Mouse (Mus musculus) ES-E14 (cell line): ENCODE measurements around the gene Bud31. TPM values are rescaled to one million over a fixed set of nuclear protein-coding genes. Genes with fewer than 3 reads are reported as not detected.

Experiments used
- DNase-seq: peaks from one replicate; pipeline ENCODE4 v3.0.0-alpha.2; 2013; ENCODE audit warnings: low read depth, low spot score
- H3K27ac ChIP-seq: 2 replicates; pipeline ENCODE4 v1.5.1; 2012; ENCODE audit warnings: low read depth, mild to moderate bottlenecking, low read length, moderate library complexity, mixed read lengths; ENCODE audit not compliant: poor library complexity, insufficient read depth, severe bottlenecking
- H3K36me3 ChIP-seq: 2 replicates; pipeline ENCODE4 v1.6.1; 2012; ENCODE audit warnings: mild to moderate bottlenecking, low read length, moderate library complexity, mixed read lengths; ENCODE audit not compliant: control insufficient read depth, poor library complexity, insufficient read depth, severe bottlenecking
- H3K4me1 ChIP-seq, 2 experiments: fragments of 150-350 bp in 1 of 2; sonication (generic) in 1 of 2; 2 replicates each; pipeline ENCODE4 v1.6.1; 2012; ENCODE audit warnings: low read length in 2 of 2, mild to moderate bottlenecking in 1 of 2, mixed read lengths in 1 of 2; ENCODE audit not compliant: control insufficient read depth in 2 of 2, insufficient read depth in 2 of 2, poor library complexity in 1 of 2
- H3K4me3 ChIP-seq, 2 experiments: fragments of 150-350 bp in 1 of 2; sonication (generic) in 1 of 2; 2 replicates each; pipeline ENCODE4 v1.5.1; 2012; ENCODE audit warnings: low read length in 2 of 2, low read depth in 1 of 2, mild to moderate bottlenecking in 1 of 2, mixed read lengths in 1 of 2; ENCODE audit not compliant: insufficient read depth in 1 of 2, poor library complexity in 1 of 2, severe bottlenecking in 1 of 2
- H3K9ac ChIP-seq: 2 replicates; pipeline ENCODE4 v1.6.1; 2012; ENCODE audit warnings: low read depth, mild to moderate bottlenecking, low read length, mixed read lengths; ENCODE audit not compliant: poor library complexity, insufficient read depth, severe bottlenecking
- H3K9me3 ChIP-seq: fragments of 150-350 bp; sonication (generic); 2 replicates; pipeline ENCODE4 v1.6.1; 2012; ENCODE audit warnings: low read depth, mild to moderate bottlenecking, low read length; ENCODE audit not compliant: control insufficient read depth, insufficient read depth
- CHD2 ChIP-seq: IDR thresholded peaks from 2 replicates; pipeline ENCODE4 v1.6.1; 2014; ENCODE audit warnings: mild to moderate bottlenecking, low read depth, low read length, inconsistent platforms
- HCFC1 ChIP-seq: IDR thresholded peaks from 2 replicates; pipeline ENCODE4 v1.6.1; 2012; ENCODE audit warnings: low read length, inconsistent platforms, borderline replicate concordance; ENCODE audit not compliant: insufficient read depth
- MAFK ChIP-seq: IDR thresholded peaks from 2 replicates; pipeline ENCODE4 v1.6.1; 2014; ENCODE audit warnings: mild to moderate bottlenecking, low read depth, low read length, inconsistent platforms; ENCODE audit not compliant: insufficient read depth
- ZC3H11A ChIP-seq: IDR thresholded peaks from 2 replicates; pipeline ENCODE4 v1.6.1; 2012; ENCODE audit warnings: low read depth, mild to moderate bottlenecking, inconsistent platforms, low read length, borderline replicate concordance
- ZNF384 ChIP-seq: IDR thresholded peaks from 2 replicates; pipeline ENCODE4 v1.6.1; 2012; ENCODE audit warnings: low read depth, low read length, inconsistent platforms
- in situ Hi-C, 2 experiments: fragments of 600-800 bp; cut with MboI; formaldehyde crosslinking; loops; one replicate each; pipeline ENCODE4 v1.15.1; 2025; ENCODE audit warnings: low sequenced_read_pairs in 2 of 2, inconsistent platforms in 1 of 2; ENCODE audit not compliant: unreplicated experiment in 2 of 2
- total RNA-seq: library from RNA; depleted of rRNA; stranded (reverse); fragments of 300-350 nt; gene quantifications from 2 replicates; pipeline ENCODE4 v1.2.3, GENCODE M21; 2012

Bud31 gene
- total RNA-seq, 1 experiment, result 168 TPM

- H3K9ac ChIP-seq, result no peak overlapping the region; the same call in 1 of the 2 replicates
- peak overlapping the region in 1 of 2 experiments; percentile 36; a peak in 2 of 4 replicates for H3K4me3 ChIP-seq
- in situ Hi-C loops, result no loop called here
- TF ChIP-seq ZC3H11A (no peak), HCFC1 (no peak), MAFK (no peak), ZNF384 (no peak)
- H3K9me3 ChIP-seq, result no peaks in the 10 kb centered on the region
- H3K36me3 ChIP-seq, result peaks cover 3% of the 10 kb centered on the region
- H3K4me1 ChIP-seq, result peaks cover 2 to 8% of the 10 kb centered on the region in 2 experiments; a peak in 3 of 4 replicates
- H3K27ac ChIP-seq, result no peak overlapping the region
- DNase-seq, result peak; percentile 88
Observed at GRCm38 (mm10) chr5:145116916-145117315, 23.2 kb upstream of the Bud31 start.

DNA sequence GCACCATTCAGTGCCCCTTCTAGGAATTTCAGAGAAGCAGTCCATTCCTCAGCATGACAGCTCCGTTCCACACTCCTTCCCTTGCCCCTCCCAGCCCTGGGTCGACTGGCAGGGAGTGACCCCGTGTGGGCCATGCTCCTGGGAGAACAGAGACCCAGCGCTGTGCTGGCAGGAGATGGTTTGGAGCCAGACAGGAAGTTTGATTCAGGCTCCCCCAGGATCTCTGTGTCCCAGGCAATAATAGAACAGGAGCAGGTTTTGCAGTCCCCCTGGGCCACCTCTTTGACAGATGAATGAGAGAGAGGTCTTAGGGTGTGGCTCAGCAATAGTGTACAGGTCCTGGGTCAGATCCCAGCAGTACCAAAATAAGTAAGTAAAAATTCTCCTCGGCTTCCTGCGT lies 22.2 kb upstream of the Bud31 start:
- Histone ChIP-seq H3K27ac (no peak overlapping the region), H3K4me1 (peaks cover 2 to 8% of the 10 kb centered on the region in 2 experiments; a peak in 3 of 4 replicates), H3K4me3 (no peak overlapping the region), H3K9me3 (no peaks in the 10 kb centered on the region), H3K36me3 (peaks cover 4% of the 10 kb centered on the region), H3K9ac (no peak overlapping the region)
- no peak for DNase-seq
- no peak for TF ChIP-seq MAFK
- no peak for TF ChIP-seq CHD2
- no peak for TF ChIP-seq ZNF384
- no peak for TF ChIP-seq ZC3H11A
- TF ChIP-seq HCFC1, result no peak
- in situ Hi-C loops, result no loop called here

- H3K36me3 ChIP-seq, result peaks cover 8% of the 10 kb centered on the region
- H3K4me3 ChIP-seq, result no peak overlapping the region
- no peak for DNase-seq
- no peaks in the 10 kb centered on the region for H3K9me3 ChIP-seq
- H3K9ac ChIP-seq, result no peak overlapping the region
- in situ Hi-C loops, result no loop called here
- TF ChIP-seq HCFC1 (no peak), ZC3H11A (no peak), CHD2 (no peak), ZNF384 (no peak), MAFK (no peak)
- no peak overlapping the region for H3K27ac ChIP-seq
- H3K4me1 ChIP-seq, result peaks cover 2 to 5% of the 10 kb centered on the region in 2 experiments; a peak in 3 of 4 replicates
Observed at GRCm38 (mm10) chr5:145118461-145118860, 21.7 kb upstream of the Bud31 start.

DNA sequence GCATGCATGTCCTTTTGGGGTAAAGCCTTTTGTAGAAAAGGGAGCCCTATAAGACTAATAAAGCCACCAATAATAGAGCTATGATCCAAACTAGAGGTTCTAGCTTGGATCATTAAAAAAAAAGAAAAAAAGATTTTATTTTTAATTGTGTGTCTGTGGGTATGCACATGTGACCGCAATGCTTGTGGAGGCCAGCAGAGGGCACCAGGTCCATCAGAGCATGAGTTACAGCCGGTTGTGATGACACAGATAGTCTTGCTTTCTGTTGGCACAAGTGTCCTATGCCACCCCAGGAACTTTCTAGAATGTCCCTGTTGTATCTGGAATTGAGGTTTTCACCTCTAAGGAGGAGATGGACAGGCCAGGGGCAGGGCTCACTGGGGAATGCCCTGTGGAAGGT lies 20.8 kb upstream of the Bud31 start:
- TF ChIP-seq CHD2 (no peak), ZNF384 (peak; percentile 78; the same call in 1 of the 2 replicates)
- in situ Hi-C loops, result no loop called here
- Histone ChIP-seq H3K36me3 (peaks cover 16% of the 10 kb centered on the region), H3K9ac (no peak overlapping the region), H3K27ac (no peak overlapping the region), H3K4me3 (no peak overlapping the region), H3K4me1 (peaks cover 2 to 3% of the 10 kb centered on the region in 2 experiments; a peak in 3 of 4 replicates), H3K9me3 (no peaks in the 10 kb centered on the region)
- peak; percentile 55 for DNase-seq

DNA sequence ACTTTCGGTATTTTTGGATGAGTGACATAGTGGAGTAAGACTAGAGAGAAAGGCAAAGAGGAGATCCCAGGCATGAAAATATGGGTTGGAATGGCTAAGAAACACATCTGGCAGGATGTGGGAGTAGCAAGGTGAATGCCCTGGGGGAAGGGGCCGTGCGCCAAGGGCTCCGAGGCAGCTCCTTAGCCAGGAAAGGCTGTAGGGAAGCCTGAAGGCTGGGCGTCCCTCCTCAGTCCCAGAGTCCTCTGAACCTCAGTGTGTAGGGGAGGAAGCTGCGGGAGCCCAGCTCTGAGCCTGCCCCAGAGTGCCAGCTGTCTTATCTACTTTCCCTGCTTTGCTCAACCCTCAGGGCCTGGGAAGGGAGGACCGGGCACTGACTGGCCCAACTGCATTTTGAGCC lies 19.2 kb upstream of the Bud31 start:
- TF ChIP-seq HCFC1, result no peak
- Histone ChIP-seq H3K4me3 (no peak overlapping the region), H3K36me3 (peaks cover 29% of the 10 kb centered on the region), H3K4me1 (peaks cover 2 to 3% of the 10 kb centered on the region in 2 experiments; a peak in 3 of 4 replicates), H3K9ac (no peak overlapping the region), H3K27ac (no peak overlapping the region), H3K9me3 (no peaks in the 10 kb centered on the region)
- no peak for DNase-seq
- in situ Hi-C loops, result no loop called here
